ENCODE assay signal across 8 mouse cellular contexts in genomic region chr8:69973063-69973441, GRCm38 (mm10). TPM values are rescaled to one million over a fixed set of nuclear protein-coding genes. Genes with fewer than 3 reads are reported as not detected.
DNase-seq lines count a peak whose midpoint lies in the region; ATAC-seq and TF ChIP-seq lines count a peak whose summit lies in the region.

No protein-coding gene starts in this region.

- peak overlapping the region; percentile 100 for H3K4me3 ChIP-seq in kidney, postnatal 0 days (replicated peaks; ENCODE audit: low read depth, low read length)
- peak overlapping the region; percentile 92 for H3K4me3 ChIP-seq in embryonic facial prominence, embryonic 11.5 days (ENCODE audit: low read depth, low read length)
- peak overlapping the region; percentile 96 for H3K4me3 ChIP-seq in hindbrain, postnatal 0 days (ENCODE audit: low read length)
- H3K4me3 ChIP-seq in midbrain, postnatal 0 days (ENCODE audit: low read depth, low read length): peak overlapping the region; percentile 92

- no peak for TF ChIP-seq CTCF in kidney, postnatal 0 days (IDR thresholded peaks at IDR 0.05; ENCODE audit: low read depth)
- no peak for TF ChIP-seq CTCF in hindbrain, postnatal 0 days (IDR thresholded peaks at IDR 0.05; ENCODE audit: low read depth)
- TF ChIP-seq CTCF in midbrain, postnatal 0 days (IDR thresholded peaks at IDR 0.05): no peak

- intact Hi-C loops in gastrocnemius, postnatal 14 days (cut with DNase I; ENCODE audit: low total_unique reads): no loop called here

- peaks cover 10% of the 10 kb centered on the region; the same call in 1 of the 2 replicates for H3K4me1 ChIP-seq in kidney, postnatal 0 days (replicated peaks; ENCODE audit: insufficient read depth, low read length)
- H3K4me1 ChIP-seq in embryonic facial prominence, embryonic 11.5 days (ENCODE audit: control insufficient read depth, insufficient read depth, low read length): peaks cover 10% of the 10 kb centered on the region
- H3K4me1 ChIP-seq in hindbrain, postnatal 0 days (ENCODE audit: insufficient read depth, low read length): peaks cover 8% of the 10 kb centered on the region; the same call in 1 of the 2 replicates
- H3K4me1 ChIP-seq in midbrain, postnatal 0 days (ENCODE audit: insufficient read depth, low read length): peaks cover 4% of the 10 kb centered on the region; the same call in 1 of the 2 replicates

- no peak for DNase-seq in kidney, postnatal 0 days (ENCODE audit: low spot score)
- DNase-seq in kidney, postnatal 10 days: no peak
- no peak for DNase-seq in embryonic facial prominence, embryonic 11.5 days (ENCODE audit: low spot score)
- DNase-seq in hindbrain, postnatal 0 days (ENCODE audit: low spot score): no peak
- no peak for DNase-seq in midbrain, postnatal 0 days (ENCODE audit: low spot score)
- DNase-seq in ovary, adult 18-20 months (ENCODE audit: low spot score): no peak
- DNase-seq in gastrocnemius, postnatal 14 days: no peak
- DNase-seq in left cerebral cortex, adult 18-20 months (ENCODE audit: low spot score in 2 of 2): no peak

- H3K4me2 ChIP-seq in kidney, postnatal 0 days (ENCODE audit: low read length): peak overlapping the region; percentile 87
- peak overlapping the region; percentile 66 for H3K4me2 ChIP-seq in embryonic facial prominence, embryonic 11.5 days (ENCODE audit: low read depth, low read length)
- peak overlapping the region; percentile 76 for H3K4me2 ChIP-seq in hindbrain, postnatal 0 days (ENCODE audit: low read depth, low read length)
- H3K4me2 ChIP-seq in midbrain, postnatal 0 days (ENCODE audit: low read depth, low read length, poor library complexity, severe bottlenecking): peak overlapping the region; percentile 89

- 0 out of 2 replicates have a peak overlapping the region, but pooled peaks have one; percentile 92 for H3K27ac ChIP-seq in kidney, postnatal 0 days
- no peak overlapping the region for H3K27ac ChIP-seq in embryonic facial prominence, embryonic 11.5 days (replicated peaks; ENCODE audit: low read depth, low read length)
- no peak overlapping the region; the same call in 1 of the 2 replicates for H3K27ac ChIP-seq in hindbrain, postnatal 0 days
- no peak overlapping the region for H3K27ac ChIP-seq in midbrain, postnatal 0 days (ENCODE audit: low read depth, low read length)

- no peaks in the 10 kb centered on the region for H3K36me3 ChIP-seq in kidney, postnatal 0 days (ENCODE audit: insufficient read depth, low read length)
- no peaks in the 10 kb centered on the region for H3K36me3 ChIP-seq in embryonic facial prominence, embryonic 11.5 days (replicated peaks; ENCODE audit: control insufficient read depth, insufficient read depth, low read depth, low read length)
- H3K36me3 ChIP-seq in hindbrain, postnatal 0 days (ENCODE audit: insufficient read depth, low read length): no peaks in the 10 kb centered on the region
- no peaks in the 10 kb centered on the region for H3K36me3 ChIP-seq in midbrain, postnatal 0 days (ENCODE audit: insufficient read depth, low read length)

- no peaks in the 10 kb centered on the region for H3K27me3 ChIP-seq in kidney, postnatal 0 days (ENCODE audit: insufficient read depth, low read length)
- H3K27me3 ChIP-seq in embryonic facial prominence, embryonic 11.5 days (ENCODE audit: control insufficient read depth, insufficient read depth, low read length): no peaks in the 10 kb centered on the region
- no peaks in the 10 kb centered on the region for H3K27me3 ChIP-seq in hindbrain, postnatal 0 days (ENCODE audit: insufficient read depth, low read length)
- no peaks in the 10 kb centered on the region for H3K27me3 ChIP-seq in midbrain, postnatal 0 days (ENCODE audit: insufficient read depth, low read length)

- peak overlapping the region; percentile 97; the same call in 1 of the 2 replicates for H3K9ac ChIP-seq in kidney, postnatal 0 days (ENCODE audit: low read depth, low read length)
- H3K9ac ChIP-seq in embryonic facial prominence, embryonic 11.5 days (replicated peaks; ENCODE audit: low read length): peak overlapping the region; percentile 89
- peak overlapping the region; percentile 80 for H3K9ac ChIP-seq in hindbrain, postnatal 0 days (replicated peaks; ENCODE audit: low read length)
- peak overlapping the region; percentile 51 for H3K9ac ChIP-seq in midbrain, postnatal 0 days (replicated peaks; ENCODE audit: low read length, poor library complexity, severe bottlenecking)

- ATAC-seq in kidney, postnatal 0 days (replicated peaks; ENCODE audit: low FRiP score, low read depth): no peak
- ATAC-seq in embryonic facial prominence, embryonic 11.5 days (replicated peaks; ENCODE audit: insufficient number of reproducible peaks, low FRiP score, low TSS enrichment, low read depth): no peak
- ATAC-seq in hindbrain, postnatal 0 days: no peak
- ATAC-seq in midbrain, postnatal 0 days (ENCODE audit: low FRiP score): no peak

- WGBS in kidney, postnatal 0 days: 7% methylated on average over 7 of the region's 7 CpGs
- WGBS in embryonic facial prominence, embryonic 11.5 days: 17% methylated on average over 7 of the region's 7 CpGs
- 14% methylated on average over 7 of the region's 7 CpGs for WGBS in hindbrain, postnatal 0 days
- 11% methylated on average over 7 of the region's 7 CpGs for WGBS in midbrain, postnatal 0 days

- H3K9me3 ChIP-seq in kidney, postnatal 0 days (replicated peaks; ENCODE audit: low read length): no peaks in the 10 kb centered on the region
- no peaks in the 10 kb centered on the region for H3K9me3 ChIP-seq in embryonic facial prominence, embryonic 11.5 days (replicated peaks; ENCODE audit: control insufficient read depth, low read length)
- H3K9me3 ChIP-seq in hindbrain, postnatal 0 days (ENCODE audit: low read length): no peaks in the 10 kb centered on the region
- H3K9me3 ChIP-seq in midbrain, postnatal 0 days (ENCODE audit: low read length): no peaks in the 10 kb centered on the region

RNA-seq across cellular contexts. Expression of gene Gatad2a, which starts 23.1 kb away (rescaled TPM):
- polyA plus RNA-seq in kidney, postnatal 0 days (2015; fragmentation: Nextera tagmentation; extraction: Ambion mirVana): 41.7 and 49.5 TPM in 2 replicates
- 64.4 and 78.8 TPM in 2 replicates for polyA plus RNA-seq in embryonic facial prominence, embryonic 11.5 days (2014; fragmentation: Nextera tagmentation; extraction: Ambion mirVana)
- total RNA-seq in hindbrain, postnatal 0 days (2014; rRNA removed): 38.4 and 41.9 TPM in 2 replicates
- 23.4 and 23.6 TPM in 2 replicates for polyA plus RNA-seq in hindbrain, postnatal 0 days (2015; fragmentation: Nextera tagmentation; extraction: Ambion mirVana)
- total RNA-seq in midbrain, postnatal 0 days (2014; rRNA removed): 24.4 and 30.1 TPM in 2 replicates
- polyA plus RNA-seq in midbrain, postnatal 0 days (2015; fragmentation: Nextera tagmentation; extraction: Ambion mirVana): 17.2 and 19.3 TPM in 2 replicates
- total RNA-seq in gastrocnemius, postnatal 14 days (2021): 10 to 100 TPM; 31.0 to 35.1 TPM
- 10 to 100 TPM; 28.7 TPM for total RNA-seq in left cerebral cortex, adult 18-20 months (2021)
